Mouse (Mus musculus) adrenal gland, postnatal 25 days (tissue): ENCODE measurements around the gene Ddx55. TPM values are rescaled to one million over a fixed set of nuclear protein-coding genes. Genes with fewer than 3 reads are reported as not detected.

Experiments
- DNase-seq: peaks from one replicate; pipeline ENCODE4 v3.0.0; 2021; ENCODE audit warnings: mixed read lengths
- total RNA-seq: library from RNA; stranded (reverse); gene quantifications from 2 replicates; pipeline ENCODE4 v1.2.3, GENCODE M21; 2021

Gene Ddx55
- total RNA-seq, 1 experiment from 2014 or later = 15.5 TPM

DNA sequence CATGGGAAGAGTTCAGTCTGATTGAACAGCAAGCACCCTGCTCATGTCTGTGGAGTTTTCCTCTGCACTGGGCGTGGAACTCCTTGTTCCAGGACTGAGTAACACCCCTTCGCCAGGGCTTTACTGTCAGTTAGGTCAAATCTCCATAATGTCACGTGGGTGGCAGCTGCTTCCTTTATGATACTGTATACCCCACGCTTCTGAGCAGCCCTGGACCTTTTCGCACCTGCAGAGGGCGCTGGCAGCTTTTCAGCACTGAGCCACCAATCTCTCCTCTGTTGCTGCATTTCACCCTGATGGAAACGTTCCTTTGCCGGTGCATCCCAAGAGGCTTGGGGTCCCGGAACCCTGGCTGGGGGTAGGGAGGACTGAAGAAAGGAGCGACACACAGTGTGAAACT is 58.3 kb downstream of the Ddx55 start:
- DNase-seq = no peak

DNA sequence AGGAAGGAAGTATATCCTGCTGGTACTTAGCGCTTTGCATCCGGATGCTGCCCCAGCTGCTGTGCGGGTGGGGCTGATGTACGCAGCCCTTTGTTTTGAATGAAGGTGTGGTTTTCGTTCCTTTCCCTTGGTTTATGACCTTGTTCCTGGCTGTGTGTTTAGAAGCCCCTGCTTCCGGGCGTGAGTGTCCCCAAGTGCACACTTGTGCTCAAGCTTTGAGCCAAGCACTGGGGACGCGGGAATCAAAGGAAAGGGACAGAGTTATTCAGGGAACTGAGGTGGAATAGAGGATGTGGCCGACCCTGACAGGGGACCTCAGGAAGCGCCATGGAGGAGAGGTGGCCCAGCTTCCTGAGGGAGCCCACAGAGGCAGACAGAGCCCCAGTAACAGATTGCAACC is 62.0 kb downstream of the Ddx55 start:
- DNase-seq = no peak

GRCm38 (mm10) chr5:124618711-124619110 is 66.0 kb downstream of the Ddx55 start:
- no peak for DNase-seq

Other genes with a start within 250 kb of the Ddx55 start
- gene Mphosph9, start 224.9 kb upstream of the Ddx55 start, total RNA-seq = 7.8 and 11.8 TPM in 2 replicates
- 15.1 and 19.9 TPM in 2 replicates for gene 2810006K23Rik, start 224.8 kb upstream of the Ddx55 start, total RNA-seq
- gene Cdk2ap1, start 189.8 kb upstream of the Ddx55 start, total RNA-seq = 148 and 153 TPM in 2 replicates
- 91.4 and 104 TPM in 2 replicates for gene Sbno1, start 126.9 kb upstream of the Ddx55 start, total RNA-seq
- 216 and 296 TPM in 2 replicates for gene Kmt5a, start 112.9 kb upstream of the Ddx55 start, total RNA-seq
- 27.0 TPM in 2 replicates for gene Rilpl2, start 74.5 kb upstream of the Ddx55 start, total RNA-seq
- 20.7 TPM in 2 replicates for gene Snrnp35, start 69.7 kb upstream of the Ddx55 start, total RNA-seq
- gene Rilpl1, start 21.5 kb upstream of the Ddx55 start, total RNA-seq = 15.1 and 17.7 TPM in 2 replicates
- gene Tmed2, start 12.2 kb upstream of the Ddx55 start, total RNA-seq = 186 and 197 TPM in 2 replicates
- gene Eif2b1, start 26.3 kb downstream of the Ddx55 start, total RNA-seq = 42.1 and 48.3 TPM in 2 replicates
- 34.5 and 46.1 TPM in 2 replicates for gene Gtf2h3, start 26.3 kb downstream of the Ddx55 start, total RNA-seq
- gene Atp6v0a2, start 75.7 kb downstream of the Ddx55 start, total RNA-seq = 54.0 and 83.7 TPM in 2 replicates
- 3.2 and 3.4 TPM in 2 replicates for gene Dnah10, start 172.2 kb downstream of the Ddx55 start, total RNA-seq